Mouse (Mus musculus) stomach, postnatal 0 days (tissue): ENCODE measurements around the gene Mast4.

ENCODE experiments used
- CTCF ChIP-seq: IDR thresholded peaks from 2 replicates; pipeline ENCODE4 v1.5.1; 2016; ENCODE audit warnings: antibody characterized with exemption, low read depth, mild to moderate bottlenecking, moderate library complexity
- EP300 ChIP-seq: optimal IDR thresholded peaks from 2 replicates; pipeline ENCODE3; 2016; ENCODE audit warnings: antibody characterized with exemption

- TF ChIP-seq CTCF (no peak), EP300 (no peak)
Measured at GRCm38 (mm10) chr13:103025461-103025860, 308.8 kb downstream of the Mast4 start.
